22 mouse cellular contexts compared by ENCODE assay signal in the genomic region with DNA sequence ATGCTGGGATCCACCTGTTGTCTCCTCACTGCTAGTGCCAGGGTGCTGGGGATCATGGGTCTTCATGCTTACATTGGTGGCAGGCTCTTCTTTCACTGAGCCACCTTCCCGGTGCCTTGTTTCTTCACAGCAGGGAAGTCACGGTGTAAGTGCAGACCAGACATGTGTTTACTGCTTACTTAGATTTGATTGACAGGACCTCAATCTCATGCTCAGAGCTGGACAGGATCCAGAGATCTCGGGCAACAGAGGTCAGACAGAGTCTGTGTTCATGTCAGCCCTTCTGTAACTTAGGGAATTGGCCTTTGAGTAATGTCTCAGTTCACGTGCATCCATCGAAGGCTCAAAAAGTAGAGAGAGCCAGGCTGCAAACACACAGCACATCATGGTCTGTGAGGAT.
DNase-seq lines count a peak whose midpoint lies in the region; ATAC-seq and TF ChIP-seq lines count a peak whose summit lies in the region.
"Had no signal": no experiment of that assay in that cellular context is flagged by ENCODE, and none has a peak within 500 bp of the region (broad histone marks: within the 10 kb centered on the region; RNA-seq: fewer than 3 reads in every experiment).

No protein-coding gene starts in this region.

- no peak for ATAC-seq in kidney, embryonic 16.5 days (ENCODE audit: low FRiP score, low TSS enrichment)
- no peak for ATAC-seq in liver, embryonic 11.5 days (replicated peaks; ENCODE audit: low FRiP score)
- ATAC-seq: forebrain, embryonic 14.5 days; hindbrain, embryonic 16.5 days had no signal

- H3K4me3 ChIP-seq in gastrocnemius, adult 2 months = no peak overlapping the region
- H3K4me3 ChIP-seq in kidney, embryonic 16.5 days (ENCODE audit: low read length) = no peak overlapping the region
- no peak overlapping the region for H3K4me3 ChIP-seq in liver, adult 2 months (ENCODE audit: insufficient read depth, low read depth, low read length)
- no peak overlapping the region for H3K4me3 ChIP-seq in liver, embryonic 11.5 days (ENCODE audit: low read depth, low read length)
- H3K4me3 ChIP-seq: embryonic facial prominence, embryonic 15.5 days; erythroblast, embryonic 14.5 days; forebrain, embryonic 10.5 days; heart, embryonic 13.5 days; hindbrain, embryonic 12.5 days had no signal

- TF ChIP-seq CTCF in gastrocnemius, adult 2 months (IDR thresholded peaks at IDR 0.05) = no peak
- TF ChIP-seq CTCF in liver, adult 2 months (IDR thresholded peaks at IDR 0.05; ENCODE audit: low read depth, low read length) = no peak

- H3K4me1 ChIP-seq in kidney, embryonic 16.5 days (ENCODE audit: insufficient read depth, low read length) = peaks cover 5% of the 10 kb centered on the region
- H3K4me1 ChIP-seq in liver, adult 2 months (ENCODE audit: control insufficient read depth, insufficient read depth, low read length) = peaks cover 4% of the 10 kb centered on the region; the same call in 1 of the 2 replicates
- no peaks in the 10 kb centered on the region; the same call in 1 of the 2 replicates for H3K4me1 ChIP-seq in liver, embryonic 11.5 days (replicated peaks; ENCODE audit: control insufficient read depth, insufficient read depth, low read length)
- H3K4me1 ChIP-seq: embryonic facial prominence, embryonic 15.5 days; forebrain, embryonic 10.5 days; hindbrain, embryonic 12.5 days had no signal

- no peaks in the 10 kb centered on the region for H3K36me3 ChIP-seq in kidney, embryonic 16.5 days (ENCODE audit: insufficient read depth, low read length)
- no peaks in the 10 kb centered on the region for H3K36me3 ChIP-seq in liver, adult 2 months (ENCODE audit: control insufficient read depth, insufficient read depth, low read length)
- H3K36me3 ChIP-seq in liver, embryonic 11.5 days (ENCODE audit: control insufficient read depth, insufficient read depth, low read length) = no peaks in the 10 kb centered on the region
- H3K36me3 ChIP-seq: embryonic facial prominence, embryonic 15.5 days; forebrain, embryonic 10.5 days; heart, embryonic 13.5 days; hindbrain, embryonic 12.5 days had no signal

- no peaks in the 10 kb centered on the region for H3K27me3 ChIP-seq in kidney, embryonic 16.5 days (ENCODE audit: insufficient read depth, low read length)
- no peaks in the 10 kb centered on the region for H3K27me3 ChIP-seq in liver, adult 2 months (ENCODE audit: control insufficient read depth, insufficient read depth, low read length)
- no peaks in the 10 kb centered on the region for H3K27me3 ChIP-seq in liver, embryonic 11.5 days (replicated peaks; ENCODE audit: control insufficient read depth, insufficient read depth, low read length)
- H3K27me3 ChIP-seq: CH12.LX; embryonic facial prominence, embryonic 15.5 days; heart, embryonic 13.5 days; hindbrain, embryonic 12.5 days had no signal

- no peaks in the 10 kb centered on the region for H3K9me3 ChIP-seq in kidney, embryonic 16.5 days (ENCODE audit: low read length)
- no peaks in the 10 kb centered on the region for H3K9me3 ChIP-seq in liver, embryonic 11.5 days (ENCODE audit: control insufficient read depth, low read length)
- H3K9me3 ChIP-seq: embryonic facial prominence, embryonic 15.5 days; forebrain, embryonic 10.5 days; heart, embryonic 13.5 days; hindbrain, embryonic 12.5 days had no signal

- H3K9ac ChIP-seq in kidney, embryonic 16.5 days (replicated peaks; ENCODE audit: low read length) = no peak overlapping the region
- H3K9ac ChIP-seq in liver, adult 2 months (ENCODE audit: low read depth, low read length) = no peak overlapping the region
- no peak overlapping the region for H3K9ac ChIP-seq in liver, embryonic 11.5 days (ENCODE audit: low read depth, low read length)
- H3K9ac ChIP-seq: embryonic facial prominence, embryonic 15.5 days; heart, embryonic 13.5 days; hindbrain, embryonic 12.5 days had no signal

- 70% methylated on average over 5 of the region's 5 CpGs for WGBS in kidney, embryonic 16.5 days
- 24% methylated on average over 5 of the region's 5 CpGs for WGBS in liver, adult 2 months
- WGBS in liver, embryonic 11.5 days = 82% methylated on average over 5 of the region's 5 CpGs

- H3K27ac ChIP-seq in gastrocnemius, adult 2 months = no peak overlapping the region
- no peak overlapping the region for H3K27ac ChIP-seq in kidney, embryonic 16.5 days (ENCODE audit: low read length)
- no peak overlapping the region for H3K27ac ChIP-seq in liver, adult 2 months (replicated peaks; ENCODE audit: insufficient read depth, low read depth, low read length)
- H3K27ac ChIP-seq in liver, embryonic 11.5 days (ENCODE audit: low read depth, low read length) = no peak overlapping the region
- H3K27ac ChIP-seq: embryonic facial prominence, embryonic 15.5 days; forebrain, embryonic 10.5 days; heart, embryonic 13.5 days; hindbrain, embryonic 12.5 days had no signal

- H3K79me2 ChIP-seq in liver, adult 2 months (ENCODE audit: control insufficient read depth, insufficient read depth, low read length) = no peaks in the 10 kb centered on the region

- no peak for TF ChIP-seq POLR2A in liver, adult 2 months (IDR thresholded peaks at IDR 0.05; ENCODE audit: extremely low read depth, insufficient read depth, low read length)

- H3K4me2 ChIP-seq in kidney, embryonic 16.5 days (replicated peaks; ENCODE audit: low read depth, low read length) = no peak overlapping the region
- no peak overlapping the region for H3K4me2 ChIP-seq in liver, embryonic 11.5 days
- H3K4me2 ChIP-seq: embryonic facial prominence, embryonic 15.5 days; heart, embryonic 13.5 days; hindbrain, embryonic 12.5 days had no signal

- peak; percentile 33 for DNase-seq in gastrocnemius, adult 2 months
- no peak for DNase-seq in gastrocnemius, postnatal 14 days
- DNase-seq in kidney, postnatal 10 days = peak; percentile 26
- DNase-seq in liver, adult 2 months (ENCODE audit: extremely low read depth, low read depth, low spot score) = peak; percentile 64
- DNase-seq in liver, embryonic 11.5 days (ENCODE audit: low spot score) = no peak
- DNase-seq in adipocyte (ENCODE audit: low spot score) = peak; percentile 69
- no peak for DNase-seq in cerebellum, postnatal 4 days (ENCODE audit: low spot score in 2 of 2)
- DNase-seq: adrenal gland, adult 8-10 months; adrenal gland, postnatal 36 days; cerebellum, adult 2 months; embryo, embryonic 11 days; gastrocnemius, postnatal 10 days; heart, postnatal 4 days had no signal

- intact Hi-C loops in gastrocnemius, adult 2 months (cut with DNase I) = no loop called here
- intact Hi-C loops in gastrocnemius, postnatal 14 days (cut with DNase I; ENCODE audit: low total_unique reads) = no loop called here

Comparison
In these comparisons a context has a peak if more than half of its experiments do, and no peak if none do; other contexts are left out.
1. DNase-seq: peak in gastrocnemius, adult 2 months (single experiment), kidney, postnatal 10 days (single experiment), liver, adult 2 months (single experiment) and adipocyte (single experiment); none in gastrocnemius, postnatal 14 days (single experiment), liver, embryonic 11.5 days (single experiment) and cerebellum, postnatal 4 days (0 of 2).